Mouse (Mus musculus) Patski (cell line): ENCODE data around the gene Smpd3. TPM values are rescaled to one million over a fixed set of nuclear protein-coding genes. Genes with fewer than 3 reads are reported as not detected.
A peak's percentile ranks its signal among the peaks of the same experiment; 100 is the strongest.

Experiments
- ATAC-seq: fragments of 100-300 bp; one replicate; pipeline ENCODE4 v1.8.0; 2021
- CTCF ChIA-PET: fragments of 350-600 bp; sonication (Branson Sonifier 250); formaldehyde crosslinking; loops from one replicate; lab custom pipeline; 2022; ENCODE audit warnings: inconsistent platforms; lab: Charles Lee
- POLR2A ChIA-PET: fragments of 350-600 bp; sonication (Branson Sonifier 250); formaldehyde crosslinking; loops from one replicate; lab custom pipeline; 2022; ENCODE audit warnings: antibody characterized with exemption, inconsistent platforms; lab: Charles Lee
- DNase-seq: peaks from one replicate; pipeline ENCODE4 v3.0.0-alpha.2; 2011; ENCODE audit warnings: low read depth, low spot score
- H3K27me3 ChIP-seq: fragments of 371-371 bp; one replicate; pipeline ENCODE4 v1.5.1; 2021
- CTCF ChIP-seq: fragments of 100-300 bp; IDR thresholded peaks from one replicate; pipeline ENCODE4 v1.5.1; 2021
- in situ Hi-C: fragments of 300-500 bp; cut with MboI; formaldehyde crosslinking; loops from 3 replicates; pipeline ENCODE4 v1.11.1; 2018; ENCODE audit warnings: low pct_unique_long_range_greater_than_20kb, mixed read lengths
- polyA plus RNA-seq: library from polyadenylated mRNA; unstranded; gene quantifications from one replicate; pipeline ENCODE4 v1.2.3, GENCODE M21; 2021

The Smpd3 gene
- polyA plus RNA-seq, 1 experiment from 2014 or later, result 0.33 TPM

DNA sequence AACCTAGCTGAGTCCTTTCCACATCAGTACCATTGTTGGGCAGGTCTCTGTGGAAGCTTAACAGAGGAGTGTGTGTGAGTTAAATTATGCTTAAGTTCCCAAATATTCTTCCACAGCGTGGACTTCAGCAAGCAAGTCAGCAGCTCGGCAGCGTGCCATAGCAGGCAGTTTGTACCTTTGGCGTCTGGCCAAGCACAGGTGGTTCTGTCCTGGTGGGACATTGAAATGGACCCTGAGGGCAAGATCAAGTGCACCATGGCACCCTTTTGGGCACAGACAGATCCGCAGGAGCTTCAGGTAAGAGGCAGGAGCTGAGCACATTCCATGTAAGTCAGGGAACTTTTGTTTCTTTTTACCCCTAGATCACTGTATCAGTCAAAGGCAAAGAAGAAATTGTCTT is 100.7 kb downstream of the Smpd3 start:
- DNase-seq, result no peak
- in situ Hi-C loops, result no loop called here
- POLR2A ChIA-PET, result no interaction called here
- no peak for TF ChIP-seq CTCF
- CTCF ChIA-PET, result no interaction called here
- no peaks in the 10 kb centered on the region for H3K27me3 ChIP-seq
- no peak for ATAC-seq

DNA sequence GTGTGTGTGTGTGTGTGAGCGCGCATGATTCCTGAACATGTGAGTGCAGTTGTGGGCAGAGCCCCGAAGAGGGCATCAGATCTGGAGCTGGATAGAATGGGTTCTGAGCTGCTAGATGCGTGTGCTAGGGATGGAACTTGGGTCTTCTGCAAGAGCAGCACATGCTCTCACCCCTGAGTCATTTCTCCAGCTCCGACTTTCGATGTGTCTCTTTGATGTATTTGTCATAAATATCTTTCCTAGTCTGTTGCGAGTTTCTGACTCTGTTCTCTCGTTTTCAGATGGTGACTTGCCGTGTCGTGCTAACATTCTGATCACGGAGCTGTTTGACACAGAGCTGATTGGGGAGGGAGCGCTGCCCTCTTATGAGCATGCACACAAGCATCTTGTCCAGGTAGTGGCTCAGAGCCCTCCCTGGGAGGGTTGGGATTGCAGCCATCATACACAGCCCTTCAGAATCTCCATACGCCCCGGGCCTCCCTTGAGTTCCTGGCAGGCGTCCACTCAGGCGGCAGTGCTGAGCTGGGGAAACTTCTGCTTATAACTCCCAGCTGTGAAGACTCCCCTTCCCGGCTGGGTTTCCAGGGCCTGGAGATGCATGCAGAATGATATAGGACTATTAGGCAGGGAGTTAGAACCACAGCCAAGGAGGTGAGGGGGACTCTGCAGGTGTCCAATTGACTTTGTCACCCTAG is 103.1 kb downstream of the Smpd3 start:
- in situ Hi-C loops, result no loop called here
- CTCF ChIA-PET, result no interaction called here
- TF ChIP-seq CTCF, result no peak

DNA sequence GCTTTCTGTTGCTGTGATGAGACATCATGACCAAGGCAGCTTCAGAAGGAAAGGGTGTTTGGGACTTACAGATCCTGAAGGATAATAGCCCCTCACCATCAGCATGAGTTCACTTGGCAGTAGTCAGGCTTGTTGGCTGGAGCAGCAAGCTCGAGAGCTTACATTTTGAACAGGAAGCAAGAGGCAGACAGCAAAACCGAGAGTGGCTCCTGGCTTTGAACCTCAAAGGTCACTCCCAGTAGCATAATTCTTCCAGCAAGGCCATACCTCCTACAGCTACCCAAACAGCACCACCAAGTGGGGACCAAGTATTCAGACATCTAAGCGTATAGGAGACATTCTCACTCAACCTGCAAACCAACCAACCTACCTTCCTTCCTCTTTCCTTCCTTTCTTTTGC is 105.0 kb downstream of the Smpd3 start:
- ChIA-PET CTCF (interaction anchor here (0.9 to 1.0 kb wide), 2 partner anchors 66 to 91 kb away, joined by 3 read pairs; no protein-coding TSS in a partner anchor), POLR2A (no interaction called here)
- in situ Hi-C loops, result no loop called here
- DNase-seq, result no peak
- ATAC-seq, result no peak
- no peaks in the 10 kb centered on the region for H3K27me3 ChIP-seq
- no peak for TF ChIP-seq CTCF

More for the DNA sequence above, 103.1 kb downstream of the Smpd3 start:
- H3K27me3 ChIP-seq, result no peaks in the 10 kb centered on the region
- POLR2A ChIA-PET, result no interaction called here
- ATAC-seq, result no peak
- DNase-seq, result no peak

DNA sequence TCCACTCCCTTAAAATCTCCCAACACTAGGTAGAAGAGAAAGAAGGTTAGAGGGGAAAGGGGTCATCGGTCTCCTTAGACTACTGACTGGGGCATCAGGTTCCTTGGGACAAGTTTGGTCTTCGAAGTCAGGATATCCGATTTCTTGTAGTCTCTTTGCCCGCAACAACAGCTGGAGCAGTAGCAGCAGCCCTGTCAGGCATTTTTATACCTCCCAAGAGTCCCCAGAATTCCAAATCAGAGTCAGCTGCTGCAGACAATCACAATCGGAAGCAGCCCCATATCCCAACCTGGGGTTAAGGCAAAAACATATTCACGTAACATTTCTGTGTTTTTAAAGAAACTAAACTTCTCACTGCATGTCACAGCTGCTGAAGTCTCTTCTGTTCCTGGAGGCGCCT is 106.3 kb downstream of the Smpd3 start:
- no peaks in the 10 kb centered on the region for H3K27me3 ChIP-seq
- ChIA-PET CTCF (no interaction called here), POLR2A (no interaction called here)
- DNase-seq (no peak), ATAC-seq (no peak)
- in situ Hi-C loops, result no loop called here
- no peak for TF ChIP-seq CTCF

DNA sequence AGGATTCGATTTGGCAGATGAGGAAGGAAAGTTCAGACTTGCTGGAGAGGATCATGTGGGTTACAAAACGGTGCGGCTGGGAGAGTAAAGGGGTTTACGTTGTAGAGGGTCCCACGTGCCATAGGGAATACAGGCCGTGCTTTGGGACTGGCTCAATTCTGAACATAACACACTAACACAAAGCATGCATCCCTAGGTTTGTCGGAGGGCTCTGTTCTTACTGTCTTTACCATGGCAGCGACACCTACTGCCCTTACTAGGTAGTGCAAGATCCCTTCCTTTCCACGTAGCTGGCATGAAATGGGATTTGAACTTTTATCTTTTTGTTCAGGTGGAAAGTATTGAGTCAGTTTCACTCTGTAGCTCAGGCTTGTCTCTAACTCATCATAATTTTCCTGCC is 111.2 kb downstream of the Smpd3 start:
- DNase-seq, result no peak
- H3K27me3 ChIP-seq, result no peaks in the 10 kb centered on the region
- ChIA-PET CTCF (interaction anchor here (0.7 to 2.9 kb wide), 6 partner anchors 12 to 177 kb away, joined by 3 to 9 read pairs (median 4); partner anchors contain the start of genes Prmt7 and Slc7a6os), POLR2A (no interaction called here)
- peak; percentile 73 for TF ChIP-seq CTCF
- ATAC-seq, result no peak
- in situ Hi-C loops, result no loop called here

DNA sequence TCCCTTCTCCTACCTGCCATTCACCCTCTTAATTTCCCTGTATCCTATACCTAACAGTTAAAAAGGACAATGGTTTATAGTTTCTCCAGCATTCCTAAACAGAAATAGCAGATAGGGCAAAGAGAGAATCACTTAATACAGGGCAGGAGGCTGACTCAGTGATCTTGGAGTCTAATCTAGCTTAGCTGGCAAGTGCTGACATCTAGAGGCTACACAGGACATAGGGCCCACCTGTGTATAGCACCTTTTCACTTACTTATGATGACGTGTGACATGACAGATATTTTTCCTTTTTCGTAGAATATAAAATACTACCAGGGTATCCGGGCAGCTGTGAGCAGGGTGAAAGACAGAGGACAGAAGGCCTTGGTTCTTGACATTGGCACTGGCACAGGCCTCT is 118.2 kb downstream of the Smpd3 start:
- ATAC-seq, result no peak
- CTCF ChIA-PET, result interaction anchor here (0.8 to 1.3 kb wide), 2 partner anchors 9 to 54 kb away, joined by 3 read pairs; partner anchors contain the start of genes Prmt7 and Slc7a6os
- H3K27me3 ChIP-seq, result no peaks in the 10 kb centered on the region
- in situ Hi-C loops, result no loop called here
- POLR2A ChIA-PET, result interaction anchor here (0.7 kb wide), 1 partner anchor 9 kb away, joined by 3 read pairs; no protein-coding TSS in a partner anchor
- no peak for DNase-seq
- no peak for TF ChIP-seq CTCF

DNA sequence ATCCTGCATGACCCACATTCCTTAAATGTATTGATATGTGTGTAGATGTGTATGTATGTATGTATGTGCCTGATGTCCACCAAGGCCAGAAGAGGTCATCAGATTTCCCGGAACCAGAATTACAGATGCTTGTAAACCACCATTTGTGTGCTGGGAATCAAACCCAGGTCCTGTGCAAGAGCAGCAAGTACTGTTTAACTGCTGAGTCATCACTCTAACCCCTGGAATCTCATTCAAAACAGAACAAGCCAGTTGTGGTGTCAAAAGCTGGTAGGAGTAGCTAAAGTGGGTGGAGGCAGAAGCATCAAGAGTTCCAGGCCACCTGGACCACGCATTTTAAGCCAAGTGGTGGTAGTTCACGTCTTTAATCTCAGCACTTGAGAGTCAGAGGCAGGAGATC is 123.8 kb downstream of the Smpd3 start:
- TF ChIP-seq CTCF, result no peak
- ATAC-seq, result no peak
- CTCF ChIA-PET, result interaction anchor here (0.7 kb wide), 1 partner anchor 682 kb away, joined by 3 read pairs; no protein-coding TSS in a partner anchor

DNA sequence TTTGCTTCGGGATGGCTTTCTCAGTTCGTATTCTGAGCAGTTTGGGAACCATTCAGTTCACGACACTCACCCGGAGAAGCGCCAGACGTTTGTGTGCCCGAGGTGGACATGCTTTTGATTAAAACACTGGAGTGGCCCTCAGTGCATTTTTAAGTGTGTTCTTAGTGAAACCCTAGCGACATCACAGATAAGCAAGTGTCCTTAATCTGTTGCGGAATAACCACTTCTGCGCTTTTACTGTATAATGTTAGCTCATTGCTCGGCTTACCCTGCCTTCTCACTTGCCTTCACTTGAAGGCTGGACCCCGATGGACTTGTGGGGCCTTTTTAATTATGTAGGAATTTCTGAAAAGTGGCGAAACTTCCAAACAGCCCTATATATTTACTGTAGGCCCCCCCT is 126.4 kb downstream of the Smpd3 start:
- in situ Hi-C loops, result loop anchor here (5.0 kb wide), 1 partner anchor 191 kb away; no protein-coding TSS in a partner anchor
- TF ChIP-seq CTCF, result no peak
- ATAC-seq (no peak), DNase-seq (no peak)
- CTCF ChIA-PET, result interaction anchor here (0.9 to 2.1 kb wide), 2 partner anchors 11 to 15 kb away, joined by 4 to 9 read pairs; no protein-coding TSS in a partner anchor
- H3K27me3 ChIP-seq, result no peaks in the 10 kb centered on the region
- POLR2A ChIA-PET, result interaction anchor here (1.2 to 1.5 kb wide), 3 partner anchors 11 to 103 kb away, joined by 3 to 5 read pairs (median 4); no protein-coding TSS in a partner anchor

More for the DNA sequence above, 123.8 kb downstream of the Smpd3 start:
- no peak for DNase-seq
- no peaks in the 10 kb centered on the region for H3K27me3 ChIP-seq
- POLR2A ChIA-PET, result interaction anchor here (0.6 kb wide), 1 partner anchor 85 kb away, joined by 4 read pairs; no protein-coding TSS in a partner anchor
- in situ Hi-C loops, result loop anchor here (5.0 kb wide), 1 partner anchor 188 kb away; no protein-coding TSS in a partner anchor

DNA sequence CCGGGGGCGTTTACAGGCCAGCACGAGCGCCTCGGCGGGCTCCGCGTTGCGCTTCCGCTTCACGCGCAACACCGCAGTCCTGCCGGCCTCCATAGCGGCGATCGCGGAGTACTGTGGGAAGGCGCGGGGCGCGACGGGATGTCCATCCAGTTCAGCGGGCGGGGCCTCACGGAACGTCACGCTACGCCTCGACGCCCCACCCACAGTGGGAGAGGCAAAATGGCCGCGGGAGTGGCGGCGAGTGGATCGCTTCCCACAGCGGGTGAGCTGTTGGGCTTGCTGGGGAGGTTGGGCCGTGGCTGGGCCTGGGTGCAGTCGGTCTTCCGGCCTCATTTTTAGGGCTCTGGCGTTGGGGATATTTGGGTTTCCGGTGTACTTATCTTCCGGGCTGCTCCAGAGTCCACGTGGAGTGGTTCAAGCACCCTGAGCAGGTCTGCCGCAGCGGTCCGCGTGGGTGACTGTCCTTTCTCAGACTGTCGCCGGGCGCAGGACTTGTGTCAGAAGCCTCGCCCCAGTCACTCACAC is 126.9 kb downstream of the Smpd3 start, which contains the start of the genes Slc7a6os and Prmt7:
Gene Slc7a6os, minus strand, starts transcription at position 115 of the 525 bp plus-strand sequence.
Gene Prmt7, plus strand, starts transcription at position 116 of the 525 bp plus-strand sequence.
- ATAC-seq (peak; percentile 96), DNase-seq (peak; percentile 74)
- POLR2A ChIA-PET, result interaction anchor here (0.7 to 1.5 kb wide), 4 partner anchors 9 to 103 kb away, joined by 3 to 5 read pairs (median 4); no protein-coding TSS in a partner anchor
- H3K27me3 ChIP-seq, result no peaks in the 10 kb centered on the region
- no peak for TF ChIP-seq CTCF
- CTCF ChIA-PET, result interaction anchor here (0.9 to 3.6 kb wide), 5 partner anchors 9 to 69 kb away, joined by 3 to 23 read pairs (median 4); no protein-coding TSS in a partner anchor
- in situ Hi-C loops, result loop anchor here (5.0 kb wide), 1 partner anchor 191 kb away; no protein-coding TSS in a partner anchor
